Mouse (Mus musculus) liver, embryonic 16.5 days (tissue): ENCODE measurements at regions not wholly inside any gene's neighbourhood (a gene's known extent, or its start where the extent isn't known, plus 50 kb on each side); places are given as distances from the start of the nearest gene placed in this dataset.

Experiments
- ATAC-seq: fragments of 200-750 bp; cut with Nextera tagmentation; 2 replicates; pipeline ENCODE4 v1.8.0; 2017; ENCODE audit warnings: low read depth, mild to moderate bottlenecking, moderate number of reproducible peaks, moderate library complexity
- H3K27ac ChIP-seq: fragments of 300-500 bp; sonication (generic); 2 replicates; pipeline ENCODE4 v1.5.1; 2014; ENCODE audit warnings: mild to moderate bottlenecking, low read length
- H3K27me3 ChIP-seq: fragments of 300-500 bp; sonication (generic); 2 replicates; pipeline ENCODE4 v1.6.1; 2014; ENCODE audit warnings: low read depth, low read length, mixed read lengths; ENCODE audit not compliant: control insufficient read depth, insufficient read depth
- H3K36me3 ChIP-seq: fragments of 300-500 bp; sonication (generic); 2 replicates; pipeline ENCODE4 v1.6.1; 2014; ENCODE audit warnings: mild to moderate bottlenecking; ENCODE audit not compliant: control insufficient read depth, insufficient read depth
- H3K4me1 ChIP-seq: fragments of 300-500 bp; sonication (generic); 2 replicates; pipeline ENCODE4 v1.6.1; 2014; ENCODE audit warnings: low read depth, low read length, mixed read lengths; ENCODE audit not compliant: control insufficient read depth
- H3K4me2 ChIP-seq: fragments of 300-500 bp; sonication (generic); 2 replicates; pipeline ENCODE4 v1.6.1; 2014; ENCODE audit warnings: low read depth, low read length, mixed read lengths
- H3K4me3 ChIP-seq: fragments of 300-500 bp; sonication (generic); 2 replicates; pipeline ENCODE4 v1.5.1; 2014; ENCODE audit warnings: low read depth, mild to moderate bottlenecking, low read length
- H3K9ac ChIP-seq: fragments of 300-500 bp; sonication (generic); 2 replicates; pipeline ENCODE4 v1.6.1; 2014; ENCODE audit warnings: low read depth, low read length
- H3K9me3 ChIP-seq: fragments of 300-500 bp; sonication (generic); replicated peaks from 2 replicates; pipeline ENCODE4 v1.6.1; 2016; ENCODE audit warnings: low read length; ENCODE audit not compliant: control insufficient read depth
- WGBS: fragments of 180-500 bp; shearing (Covaris S2); extraction: QIAGEN DNeasy Blood & Tissue Kit; methylation state at CpG from one replicate; pipeline ENCODE4 v1.1.7; 2014; ENCODE audit not compliant: insufficient replicate concordance; 5-methylcytosine and 5-hydroxymethylcytosine counted together

DNA sequence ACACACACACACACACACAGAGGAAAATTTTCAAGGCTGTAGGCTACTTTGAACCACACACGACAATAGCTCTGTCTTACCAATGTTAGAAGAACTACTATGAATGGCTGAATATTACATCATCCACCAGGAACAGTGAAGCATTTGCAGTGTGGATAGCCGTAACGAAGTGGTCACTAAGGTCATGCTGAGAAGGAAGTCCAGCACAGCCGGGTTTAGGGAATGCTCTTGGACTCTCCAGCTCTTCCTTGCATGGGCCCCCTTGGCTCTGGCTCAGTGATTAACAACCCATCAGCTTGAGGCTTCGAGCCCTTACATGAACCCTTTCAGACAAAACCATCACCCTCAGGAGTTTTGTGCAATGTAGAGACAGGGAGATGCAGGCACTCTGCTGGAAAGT is 245.3 kb downstream of the Adamts20 start:
- Histone ChIP-seq H3K27me3 (no peaks in the 10 kb centered on the region), H3K4me3 (no peak overlapping the region), H3K4me1 (no peaks in the 10 kb centered on the region), H3K9ac (no peak overlapping the region), H3K9me3 (no peaks in the 10 kb centered on the region), H3K4me2 (no peak overlapping the region), H3K36me3 (no peaks in the 10 kb centered on the region), H3K27ac (no peak overlapping the region)
- ATAC-seq, result no peak
- WGBS, result 50% methylated on average over 5 of the region's 5 CpGs

DNA sequence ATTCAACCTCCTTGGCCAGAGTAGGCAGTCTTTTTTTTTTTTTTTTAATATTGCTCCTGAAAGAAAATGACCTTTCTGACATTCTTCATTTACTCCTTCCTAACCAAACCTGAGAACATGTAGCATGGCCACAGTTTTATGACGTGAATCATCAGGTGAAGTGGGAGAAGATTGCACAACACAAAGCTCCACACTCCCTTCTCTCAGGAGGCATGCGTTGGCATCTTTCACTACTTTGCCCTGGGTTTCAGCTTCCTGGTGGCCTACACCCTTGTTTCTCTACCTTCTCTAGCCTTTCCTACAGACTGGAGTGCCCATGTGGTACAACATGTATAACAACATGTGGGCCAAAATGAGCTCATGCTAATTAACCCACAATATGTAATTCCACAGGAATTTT is 248.5 kb downstream of the Adamts20 start:
- Histone ChIP-seq H3K9ac (no peak overlapping the region), H3K9me3 (no peaks in the 10 kb centered on the region), H3K4me3 (no peak overlapping the region), H3K4me1 (no peaks in the 10 kb centered on the region), H3K27me3 (no peaks in the 10 kb centered on the region), H3K36me3 (no peaks in the 10 kb centered on the region), H3K4me2 (no peak overlapping the region), H3K27ac (no peak overlapping the region)
- 70% methylated on average over 2 of the region's 2 CpGs for WGBS
- ATAC-seq, result no peak

DNA sequence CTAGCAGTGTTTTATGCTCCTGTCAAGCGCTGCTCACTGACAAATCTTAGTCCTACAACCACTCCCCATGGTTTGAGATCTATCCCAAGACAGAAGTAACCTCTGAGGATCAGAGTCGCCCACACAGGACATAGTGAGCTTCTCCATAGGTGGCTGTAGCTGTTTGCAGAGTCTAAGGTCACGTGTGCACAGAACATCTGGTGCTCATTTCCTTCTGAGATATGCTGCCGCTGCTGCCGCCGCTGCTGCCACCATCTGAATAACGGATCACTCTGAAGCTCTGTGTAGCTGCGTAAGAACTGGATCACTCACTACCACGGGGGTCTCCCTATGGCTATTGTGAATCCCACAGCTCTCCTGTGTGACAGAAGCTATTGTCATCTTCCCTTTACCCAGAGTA is 250.8 kb downstream of the Adamts20 start:
- H3K4me3 ChIP-seq, result no peak overlapping the region
- no peak overlapping the region for H3K4me2 ChIP-seq
- H3K9ac ChIP-seq, result no peak overlapping the region
- WGBS, result 16% methylated on average over 9 of the region's 9 CpGs
- no peaks in the 10 kb centered on the region for H3K27me3 ChIP-seq
- no peaks in the 10 kb centered on the region for H3K36me3 ChIP-seq
- H3K4me1 ChIP-seq, result no peaks in the 10 kb centered on the region
- no peaks in the 10 kb centered on the region for H3K9me3 ChIP-seq
- ATAC-seq, result no peak
- no peak overlapping the region for H3K27ac ChIP-seq

DNA sequence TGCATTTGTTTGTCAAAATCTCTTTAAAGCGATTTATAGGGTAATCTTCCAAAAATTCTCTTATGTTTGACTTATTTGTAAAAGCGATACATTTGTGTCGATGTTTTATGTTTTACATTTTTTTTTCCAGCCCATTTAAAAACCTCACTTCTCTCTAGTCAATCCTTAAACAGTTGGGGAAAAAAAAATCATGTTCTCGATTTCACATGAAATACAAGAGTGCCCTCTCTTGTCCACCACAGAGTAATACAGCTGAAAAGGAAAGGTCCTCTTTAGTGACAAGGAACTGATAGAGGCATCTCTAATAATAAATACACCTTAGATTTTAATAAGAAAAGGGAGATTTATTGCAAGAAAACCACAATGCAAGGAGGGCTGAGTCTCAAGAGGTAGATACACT is 251.8 kb downstream of the Adamts20 start:
- no peaks in the 10 kb centered on the region for H3K4me1 ChIP-seq
- 28% methylated on average over 4 of the region's 4 CpGs for WGBS

DNA sequence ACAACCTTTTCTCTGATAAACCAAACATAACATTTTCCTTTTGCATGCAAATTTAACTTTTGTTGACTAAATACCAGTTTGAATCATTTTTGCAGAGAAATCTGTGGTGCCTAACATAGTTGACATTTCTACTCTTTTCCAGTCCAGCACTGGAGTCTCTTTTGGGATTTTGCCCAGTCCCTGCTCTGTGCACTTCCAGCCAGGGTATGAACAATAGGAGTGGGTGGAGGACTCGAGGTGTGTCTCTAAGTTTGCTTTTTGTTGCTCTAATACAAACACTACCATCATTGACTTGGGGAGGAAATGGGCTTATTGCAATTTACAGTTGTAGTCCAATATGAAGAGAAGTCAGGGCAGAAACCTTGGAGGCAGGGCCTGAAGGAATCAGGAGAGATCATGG is 256.7 kb downstream of the Adamts20 start:
- H3K27ac ChIP-seq, result no peak overlapping the region
- WGBS, result 14% methylated on average over 1 of the region's 1 CpGs

More for the DNA sequence above, 251.8 kb downstream of the Adamts20 start:
- no peak overlapping the region for H3K4me2 ChIP-seq
- H3K9me3 ChIP-seq, result no peaks in the 10 kb centered on the region
- no peak for ATAC-seq
- H3K4me3 ChIP-seq, result no peak overlapping the region
- H3K9ac ChIP-seq, result no peak overlapping the region
- no peaks in the 10 kb centered on the region for H3K27me3 ChIP-seq
- no peaks in the 10 kb centered on the region for H3K36me3 ChIP-seq
- H3K27ac ChIP-seq, result no peak overlapping the region

DNA sequence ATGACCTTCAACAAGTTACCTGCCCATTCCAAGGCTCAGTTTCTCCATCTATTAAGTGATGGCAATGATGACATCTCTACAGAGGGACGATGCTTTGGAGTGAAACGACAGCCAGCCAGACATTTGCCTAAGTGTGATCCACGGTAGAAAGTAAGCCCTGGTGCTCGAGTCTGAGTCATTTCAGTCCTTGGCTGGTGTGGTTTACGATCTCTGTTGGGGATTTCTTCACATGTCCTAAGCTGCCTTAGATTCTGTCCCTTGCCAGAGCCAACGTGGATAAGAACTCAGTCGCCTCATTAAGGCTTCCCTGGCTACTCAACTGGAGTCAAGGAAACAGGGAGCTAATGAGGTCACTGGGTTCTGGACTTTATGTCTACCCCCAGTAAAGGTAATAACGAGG is 258.8 kb downstream of the Adamts20 start:
- no peak for ATAC-seq
- no peaks in the 10 kb centered on the region for H3K27me3 ChIP-seq
- H3K9me3 ChIP-seq, result no peaks in the 10 kb centered on the region
- 60% methylated on average over 8 of the region's 8 CpGs for WGBS
- H3K27ac ChIP-seq, result no peak overlapping the region
- H3K4me3 ChIP-seq, result no peak overlapping the region
- H3K4me2 ChIP-seq, result no peak overlapping the region
- no peaks in the 10 kb centered on the region for H3K4me1 ChIP-seq
- no peak overlapping the region for H3K9ac ChIP-seq
- H3K36me3 ChIP-seq, result no peaks in the 10 kb centered on the region

More for the DNA sequence above, 256.7 kb downstream of the Adamts20 start:
- H3K9ac ChIP-seq, result no peak overlapping the region
- no peaks in the 10 kb centered on the region for H3K4me1 ChIP-seq
- no peak for ATAC-seq
- H3K9me3 ChIP-seq, result no peaks in the 10 kb centered on the region
- H3K4me3 ChIP-seq, result no peak overlapping the region
- no peaks in the 10 kb centered on the region for H3K27me3 ChIP-seq
- no peaks in the 10 kb centered on the region for H3K36me3 ChIP-seq
- H3K4me2 ChIP-seq, result no peak overlapping the region

DNA sequence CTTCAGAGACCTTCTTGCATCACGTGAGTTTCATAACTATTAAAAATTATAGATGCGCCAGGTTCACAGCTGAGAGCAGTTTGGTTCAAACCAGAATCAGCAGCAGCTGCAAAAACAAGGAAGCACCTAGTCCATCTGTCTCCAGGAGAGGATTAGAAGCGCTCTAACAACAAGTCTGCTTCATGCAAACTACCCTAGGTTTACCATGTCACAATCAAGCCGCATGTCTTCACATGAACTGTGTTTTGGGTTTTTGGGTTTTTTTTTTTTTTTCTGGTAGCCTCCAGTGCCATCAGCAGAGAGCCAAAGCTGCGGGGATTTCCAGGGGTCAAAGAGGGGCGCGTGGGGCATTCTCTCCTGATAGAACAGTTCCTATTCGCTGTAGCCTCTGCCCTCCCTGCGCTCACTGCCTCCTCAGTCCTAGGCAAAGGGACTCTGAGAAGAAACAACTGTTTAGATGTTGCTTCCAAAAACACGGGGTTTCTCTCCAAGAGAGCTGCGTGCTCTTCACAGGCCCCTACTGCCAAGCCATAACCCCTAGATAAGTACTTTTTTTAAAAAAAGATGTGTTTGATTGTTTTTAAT is 259.8 kb downstream of the Adamts20 start:
- no peaks in the 10 kb centered on the region for H3K36me3 ChIP-seq

DNA sequence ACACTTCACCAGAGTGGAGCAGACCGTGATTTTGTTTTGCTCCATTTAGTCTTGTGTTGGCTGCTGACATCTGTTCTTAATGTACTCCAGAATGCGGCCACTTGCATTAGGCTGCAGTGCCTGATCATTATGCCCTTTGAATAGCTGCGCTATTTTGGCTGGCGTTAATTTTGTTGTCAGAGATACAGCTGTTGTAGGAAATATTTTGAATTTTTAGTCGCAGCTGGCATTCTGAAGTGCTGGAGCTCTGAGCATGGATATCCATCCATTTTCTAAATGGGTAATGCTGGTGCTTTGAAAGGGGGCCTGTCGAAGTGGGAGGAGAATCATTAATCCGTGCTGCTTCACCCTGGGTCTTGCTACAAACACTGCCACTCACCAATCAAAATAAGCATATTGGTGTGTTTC is 275.1 kb downstream of the Adamts20 start:
- Histone ChIP-seq H3K9ac (no peak overlapping the region), H3K4me3 (no peak overlapping the region), H3K27ac (no peak overlapping the region), H3K27me3 (no peaks in the 10 kb centered on the region), H3K4me2 (no peak overlapping the region), H3K9me3 (no peaks in the 10 kb centered on the region), H3K36me3 (no peaks in the 10 kb centered on the region), H3K4me1 (no peaks in the 10 kb centered on the region)
- WGBS, result 64% methylated on average over 7 of the region's 7 CpGs
- ATAC-seq, result no peak

More for the DNA sequence above, 259.8 kb downstream of the Adamts20 start:
- H3K9ac ChIP-seq, result no peak overlapping the region
- no peak for ATAC-seq
- no peak overlapping the region for H3K4me3 ChIP-seq
- H3K9me3 ChIP-seq, result no peaks in the 10 kb centered on the region
- H3K4me1 ChIP-seq, result no peaks in the 10 kb centered on the region
- H3K4me2 ChIP-seq, result no peak overlapping the region
- H3K27me3 ChIP-seq, result no peaks in the 10 kb centered on the region
- H3K27ac ChIP-seq, result no peak overlapping the region
- WGBS, result 67% methylated on average over 11 of the region's 11 CpGs

DNA sequence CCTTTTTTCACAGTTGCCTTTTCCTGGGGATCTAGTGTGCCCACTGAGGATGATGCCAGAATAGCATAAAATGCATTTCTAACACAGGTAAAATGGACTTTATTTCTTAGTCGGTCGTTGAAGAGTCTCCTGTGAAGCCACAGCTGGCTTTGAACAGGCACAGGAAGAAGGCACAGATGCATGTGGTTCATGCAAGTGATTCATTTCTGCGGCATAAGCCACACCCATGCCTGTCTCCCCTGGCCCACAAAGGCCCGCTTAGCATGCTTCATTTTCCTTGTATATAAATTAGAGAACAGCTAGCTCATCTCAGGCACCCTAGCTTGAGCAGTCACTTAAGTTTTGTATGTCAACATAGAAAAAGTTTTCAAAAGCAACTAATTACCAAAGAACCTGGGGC is 277.6 kb downstream of the Adamts20 start:
- ATAC-seq, result no peak
- H3K9ac ChIP-seq, result no peak overlapping the region
- no peak overlapping the region for H3K4me3 ChIP-seq
- H3K4me2 ChIP-seq, result no peak overlapping the region
- H3K9me3 ChIP-seq, result no peaks in the 10 kb centered on the region
- H3K36me3 ChIP-seq, result no peaks in the 10 kb centered on the region
- no peaks in the 10 kb centered on the region for H3K27me3 ChIP-seq
- H3K27ac ChIP-seq, result no peak overlapping the region
- 52% methylated on average over 4 of the region's 4 CpGs for WGBS
- H3K4me1 ChIP-seq, result no peaks in the 10 kb centered on the region
